Mouse (Mus musculus) layer of hippocampus, adult 9-11 months (tissue): ENCODE data around the gene Ndufv1.
"Not testable (repeated sequence)": the region's sequence is repeated elsewhere in the genome, so short reads cannot be mapped to it uniquely, and the experiment has no call there.

ENCODE experiments used
- DNase-seq: peaks from one replicate; pipeline ENCODE4 v3.0.0; 2022

Gene Ndufv1

DNA sequence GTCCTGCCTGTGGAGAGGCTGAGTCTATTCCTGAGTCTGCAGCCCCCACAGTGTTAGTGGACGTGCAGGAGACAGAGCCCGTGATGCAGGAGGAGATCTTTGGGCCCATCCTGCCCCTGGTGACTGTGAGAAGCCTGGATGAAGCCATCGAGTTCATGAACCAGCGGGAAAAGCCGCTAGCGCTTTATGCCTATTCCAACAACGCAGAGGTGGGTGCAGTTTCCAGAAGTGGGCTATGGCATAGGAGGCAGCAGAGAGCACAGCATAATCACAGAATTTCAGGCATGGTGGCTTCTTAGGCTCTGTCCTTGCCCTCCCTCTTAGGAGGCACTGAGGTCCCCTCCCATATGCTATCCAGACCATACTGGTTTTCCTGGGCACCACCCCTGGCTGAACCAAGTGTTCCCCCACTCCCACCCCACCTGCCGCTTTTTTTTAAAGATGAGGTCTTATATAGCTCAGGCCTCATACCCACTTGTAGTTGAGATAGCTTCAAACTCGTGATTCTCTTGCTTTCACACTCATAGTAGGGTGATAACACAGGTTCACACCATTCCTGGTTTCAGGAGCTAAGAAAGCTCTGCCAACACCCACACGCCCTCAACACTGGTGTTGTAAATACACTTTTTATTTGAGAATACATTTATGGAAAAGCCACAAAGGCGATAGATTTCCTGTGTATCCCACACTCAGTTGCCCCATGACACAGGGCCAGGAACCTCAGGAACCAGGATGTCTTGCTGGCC lies 46.1 kb downstream of the Ndufv1 start:
- no peak for DNase-seq

- DNase-seq, result no peak
Measured at GRCm38 (mm10) chr19:3964030-3964429, 48.6 kb downstream of the Ndufv1 start.

GRCm38 (mm10) chr19:3962469-3962868 lies 50.1 kb downstream of the Ndufv1 start:
- DNase-seq, result no peak

DNA sequence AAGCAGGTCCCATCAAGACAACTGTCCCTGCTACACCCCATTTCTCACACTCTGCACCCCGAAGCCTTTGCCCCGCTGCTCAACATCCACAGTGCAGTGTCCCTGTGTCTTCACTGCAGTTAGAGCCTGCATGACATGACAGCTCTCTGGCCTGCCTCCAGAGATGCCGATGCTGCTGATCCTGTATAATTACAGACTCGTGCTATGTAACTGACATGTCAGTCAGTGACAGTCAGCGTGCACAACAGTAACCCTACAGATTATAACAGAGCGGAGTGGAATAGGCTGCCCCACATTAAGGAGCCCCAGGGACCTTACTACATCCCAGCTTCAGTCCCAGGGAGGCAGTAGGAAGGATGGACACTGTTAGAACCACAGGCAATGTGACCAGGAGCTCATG lies 50.8 kb downstream of the Ndufv1 start:
- DNase-seq, result not testable (repeated sequence)

DNA sequence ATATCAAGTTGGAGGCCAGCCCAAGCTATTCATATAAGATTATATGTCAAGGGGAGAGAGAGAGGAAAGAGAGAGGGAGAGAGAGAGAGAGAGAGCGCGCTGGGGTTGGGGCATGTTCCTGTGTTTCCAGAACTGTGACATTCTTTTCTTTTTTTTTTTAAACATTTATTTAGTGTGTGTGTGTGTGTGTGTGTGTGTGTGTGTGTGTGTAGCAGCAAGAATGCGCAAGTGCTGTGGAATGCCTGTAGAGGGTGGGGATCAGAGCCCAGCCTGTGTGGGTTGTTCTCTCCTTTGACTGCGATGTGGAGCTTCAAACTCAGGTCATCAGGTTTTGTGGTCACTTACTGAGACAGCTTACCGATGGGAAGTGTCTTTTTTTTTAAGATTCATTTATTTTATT lies 52.4 kb downstream of the Ndufv1 start:
- DNase-seq, result no peak

DNA sequence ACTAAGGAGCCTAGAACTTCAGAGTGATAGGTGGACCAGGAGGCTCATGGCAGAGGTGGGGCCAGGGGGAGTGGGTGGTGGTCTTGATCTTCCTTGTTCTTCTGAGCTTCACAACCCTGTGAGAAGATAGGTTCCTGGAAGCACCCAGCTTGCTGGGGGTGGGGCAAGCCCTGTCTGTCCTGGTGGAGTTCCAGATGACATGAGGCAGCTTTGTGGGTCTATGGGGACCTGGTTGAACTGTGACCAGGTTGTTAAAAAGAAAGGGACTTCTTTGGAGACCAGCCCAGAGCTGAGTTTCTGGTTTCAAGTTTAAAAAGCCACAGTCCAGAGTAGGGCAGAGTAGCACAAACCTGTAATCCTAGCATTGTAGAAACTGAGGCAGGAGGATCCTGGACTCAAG lies 53.6 kb downstream of the Ndufv1 start:
- DNase-seq, result no peak

DNA sequence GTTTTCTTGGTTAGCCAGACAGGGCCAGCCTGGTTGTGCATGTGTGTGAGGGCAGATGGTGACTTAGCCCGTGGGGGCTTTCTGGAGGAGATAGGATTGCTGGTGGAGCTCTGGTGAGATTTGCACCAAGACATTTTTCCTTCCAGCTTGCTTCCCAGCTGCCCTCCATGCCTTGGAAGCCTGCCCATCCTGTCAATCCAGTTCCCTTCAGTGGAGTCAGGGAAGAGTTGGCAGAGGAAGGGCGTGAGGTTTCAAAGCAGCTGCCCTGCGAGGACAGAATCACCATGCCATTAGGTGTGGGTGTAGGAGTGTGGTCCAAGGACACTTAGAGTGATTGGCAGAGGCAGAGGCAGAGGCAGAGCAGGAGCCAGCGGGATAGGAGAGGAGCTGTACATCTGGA lies 54.1 kb downstream of the Ndufv1 start, which contains the start of gene Aldh3b3:
Aldh3b3 (plus strand) TSS at position 176 of the 400 bp plus-strand sequence.
- no peak for DNase-seq
